Mouse (Mus musculus): ENCODE measurements around the gene Olfr1427.

DNA sequence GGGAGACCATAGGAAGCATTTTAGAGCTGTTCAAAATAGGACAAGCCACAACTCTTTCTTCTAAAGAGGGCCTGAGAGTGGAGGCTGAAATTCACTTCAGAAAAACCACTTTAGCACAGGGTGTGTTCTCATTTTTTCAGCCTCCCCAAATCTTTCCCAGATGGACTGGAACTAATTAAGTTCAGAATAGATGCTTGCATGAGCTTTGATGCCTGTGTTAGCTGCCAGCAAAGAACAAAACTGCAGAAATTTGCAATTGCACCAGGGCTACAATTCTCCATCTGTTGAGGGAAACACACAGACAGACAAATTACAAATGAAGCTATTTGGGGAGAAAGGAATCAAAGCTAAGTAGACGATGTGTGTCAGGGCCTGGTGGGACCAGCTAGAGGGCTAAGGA, 40.2 kb upstream of the Olfr1427 start:
- TF ChIP-seq CTCF (IDR thresholded peaks at IDR 0.05; ENCODE audit: extremely low read depth, insufficient read depth, insufficient read length, insufficient replicate concordance) (no peak), POLR2A (IDR thresholded peaks at IDR 0.05; ENCODE audit: low read depth, low read length) (no peak)
